Mouse (Mus musculus): ENCODE data around the gene Mast3. TPM values are rescaled to one million over a fixed set of nuclear protein-coding genes. Genes with fewer than 3 reads are reported as not detected.

Mast3 gene
- polyA plus RNA-seq, 1 experiment: 370 TPM

DNA sequence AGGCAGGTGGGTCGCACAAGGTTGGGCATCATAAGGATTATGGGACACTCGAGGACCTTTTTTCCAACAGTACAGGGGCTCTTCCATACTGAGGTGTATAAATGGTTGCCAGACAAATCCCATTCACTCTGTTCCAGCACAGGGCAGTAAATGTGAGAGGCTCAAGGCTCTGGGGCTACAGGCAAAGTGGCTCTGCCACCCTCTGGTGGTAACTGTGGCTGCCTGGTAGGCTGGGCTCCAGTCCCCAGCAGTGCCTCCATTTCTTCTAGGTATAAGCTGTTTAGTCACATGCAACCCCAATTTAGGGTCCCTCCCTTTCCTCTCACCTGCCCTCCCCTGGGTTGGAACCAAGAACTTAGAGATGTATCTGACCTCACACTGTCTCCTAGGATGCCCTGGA lies 9.5 kb downstream of the Mast3 start:
- H3K27me3 ChIP-seq (replicated peaks): no peaks in the 10 kb centered on the region
- peaks cover 99% of the 10 kb centered on the region for H3K4me1 ChIP-seq
- TF ChIP-seq GATA1 (IDR thresholded peaks at IDR 0.05; ENCODE audit: borderline replicate concordance, low read length) (no peak), FLI1 (IDR thresholded peaks at IDR 0.05; ENCODE audit: low read length) (no peak)
- peaks cover 81% of the 10 kb centered on the region for H3K36me3 ChIP-seq (replicated peaks; ENCODE audit: low read length)
- H3K9me3 ChIP-seq: no peaks in the 10 kb centered on the region
- peak overlapping the region; percentile 12 for H3K4me3 ChIP-seq (replicated peaks)

DNA sequence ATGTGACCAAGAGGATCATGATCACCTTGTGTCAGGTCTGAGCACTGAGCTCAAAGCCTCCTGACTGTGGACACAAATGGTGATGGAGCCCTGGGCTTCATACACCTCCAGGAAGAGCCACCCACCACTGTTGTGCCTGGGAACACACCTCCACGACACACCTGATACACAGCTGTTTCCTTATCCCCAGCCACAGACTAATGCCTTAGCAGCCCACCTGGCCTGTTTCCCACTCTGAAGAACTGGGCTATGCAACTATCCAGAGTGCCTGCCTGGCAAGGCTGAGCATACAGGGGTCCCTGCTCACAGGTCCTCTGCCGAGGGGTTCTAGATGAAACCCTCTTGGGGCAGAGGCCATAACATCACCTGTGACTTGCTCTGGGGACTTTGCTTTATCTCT lies 10.6 kb downstream of the Mast3 start:
- peaks cover 99% of the 10 kb centered on the region for H3K4me1 ChIP-seq

DNA sequence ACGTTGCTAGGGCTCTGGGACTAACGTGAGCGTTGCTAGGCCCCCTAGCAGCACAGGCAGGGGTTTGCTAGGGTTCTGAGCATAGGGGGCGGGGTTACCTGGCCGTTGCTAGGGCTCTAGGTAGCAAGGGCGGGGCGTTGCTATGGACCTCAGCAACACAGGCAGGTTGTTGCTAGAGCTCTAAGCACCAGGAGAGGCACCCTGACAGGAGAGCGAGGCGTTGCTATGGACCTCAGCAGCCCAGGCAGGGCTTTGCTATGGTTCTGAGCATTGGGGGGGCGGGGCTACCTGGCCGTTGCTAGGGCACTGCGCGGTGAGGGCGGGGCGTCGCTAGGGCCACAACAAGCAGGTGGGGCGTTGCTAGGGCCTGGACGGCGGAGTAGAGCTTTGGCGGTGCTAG lies 12.2 kb downstream of the Mast3 start:
- Histone ChIP-seq H3K4me1 (peaks cover 97% of the 10 kb centered on the region), H3K9me3 (no peaks in the 10 kb centered on the region), H3K4me3 (replicated peaks) (peak overlapping the region; percentile 92), H3K27me3 (replicated peaks) (no peaks in the 10 kb centered on the region), H3K36me3 (replicated peaks; ENCODE audit: low read length) (peaks cover 81% of the 10 kb centered on the region)
- no peak for TF ChIP-seq GATA1 (IDR thresholded peaks at IDR 0.05; ENCODE audit: borderline replicate concordance, low read length)
- TF ChIP-seq FLI1 (IDR thresholded peaks at IDR 0.05; ENCODE audit: low read length): no peak

More for the DNA sequence above, 10.6 kb downstream of the Mast3 start:
- Histone ChIP-seq H3K4me3 (replicated peaks) (peak overlapping the region; percentile 12), H3K9me3 (no peaks in the 10 kb centered on the region), H3K36me3 (replicated peaks; ENCODE audit: low read length) (peaks cover 81% of the 10 kb centered on the region), H3K27me3 (replicated peaks) (no peaks in the 10 kb centered on the region)
- TF ChIP-seq FLI1 (IDR thresholded peaks at IDR 0.05; ENCODE audit: low read length) (no peak), GATA1 (IDR thresholded peaks at IDR 0.05; ENCODE audit: borderline replicate concordance, low read length) (no peak)

DNA sequence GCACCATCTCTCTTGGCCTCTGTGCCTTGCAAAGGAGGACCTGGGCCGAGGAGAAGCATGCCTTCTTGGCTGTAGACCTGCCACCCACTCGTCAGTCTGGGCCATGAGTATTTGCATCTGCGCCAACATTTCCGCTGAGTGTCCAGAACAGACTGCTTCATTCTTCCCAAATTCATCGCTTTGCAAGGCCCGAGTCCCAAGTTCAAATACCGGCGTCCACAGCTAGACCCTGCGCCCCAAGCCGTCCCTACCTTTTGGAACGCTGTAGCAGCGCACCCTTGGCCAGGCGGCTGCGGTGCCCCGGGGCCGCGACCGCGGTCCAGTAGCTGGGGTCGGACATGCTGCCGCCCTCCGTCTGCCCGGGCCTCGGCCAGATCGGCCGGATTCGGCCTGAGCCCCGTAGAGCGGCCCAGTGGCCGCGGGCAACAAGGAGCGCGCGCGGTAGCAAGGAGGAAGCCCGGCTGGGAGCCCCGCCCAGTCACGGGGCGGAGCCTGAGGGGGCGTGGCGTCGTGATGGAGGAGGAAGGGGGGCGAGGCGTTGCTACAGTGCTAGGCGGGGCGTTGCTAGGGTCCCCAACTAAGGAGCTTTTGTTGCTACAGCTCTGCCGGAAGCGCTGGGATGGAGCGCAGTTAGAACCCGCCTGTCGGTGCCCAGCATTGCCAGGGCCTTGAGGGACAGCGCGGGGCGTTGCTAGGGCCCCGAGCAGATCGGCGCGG lies 12.7 kb downstream of the Mast3 start:
- Histone ChIP-seq H3K36me3 (replicated peaks; ENCODE audit: low read length) (peaks cover 87% of the 10 kb centered on the region), H3K4me3 (replicated peaks) (peak overlapping the region; percentile 92), H3K4me1 (peaks cover 92% of the 10 kb centered on the region)

DNA sequence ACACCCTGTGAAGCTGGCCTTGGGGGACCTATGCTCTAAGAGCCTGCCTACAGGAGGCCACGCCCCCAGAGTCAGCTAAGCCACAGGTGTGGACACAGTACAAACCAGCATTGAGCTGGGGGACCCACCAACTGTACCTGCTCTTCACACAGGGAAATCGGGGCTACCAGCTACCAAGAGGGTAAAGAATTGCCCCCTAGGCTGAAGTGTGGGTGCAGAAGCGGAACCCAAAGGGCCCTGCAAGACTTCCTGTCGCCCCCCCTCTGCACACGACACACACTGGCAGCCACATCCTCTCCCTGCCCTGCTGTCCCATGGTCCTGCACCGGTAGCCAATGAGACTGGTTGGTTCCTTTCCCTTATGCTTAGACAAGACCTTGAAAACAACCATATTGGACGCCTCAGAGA lies 13.6 kb downstream of the Mast3 start:
- peak overlapping the region; percentile 92 for H3K4me3 ChIP-seq (replicated peaks)
- no peaks in the 10 kb centered on the region for H3K27me3 ChIP-seq (replicated peaks)
- peaks cover 84% of the 10 kb centered on the region for H3K4me1 ChIP-seq
- peaks cover 91% of the 10 kb centered on the region for H3K36me3 ChIP-seq (replicated peaks; ENCODE audit: low read length)
- TF ChIP-seq GATA1 (IDR thresholded peaks at IDR 0.05; ENCODE audit: borderline replicate concordance, low read length): no peak
- no peaks in the 10 kb centered on the region for H3K9me3 ChIP-seq

More for the DNA sequence above, 12.7 kb downstream of the Mast3 start:
- Histone ChIP-seq H3K9me3 (no peaks in the 10 kb centered on the region), H3K27me3 (replicated peaks) (no peaks in the 10 kb centered on the region)
- TF ChIP-seq GATA1 (IDR thresholded peaks at IDR 0.05; ENCODE audit: borderline replicate concordance, low read length): no peak
- no peak for TF ChIP-seq FLI1 (IDR thresholded peaks at IDR 0.05; ENCODE audit: low read length)

DNA sequence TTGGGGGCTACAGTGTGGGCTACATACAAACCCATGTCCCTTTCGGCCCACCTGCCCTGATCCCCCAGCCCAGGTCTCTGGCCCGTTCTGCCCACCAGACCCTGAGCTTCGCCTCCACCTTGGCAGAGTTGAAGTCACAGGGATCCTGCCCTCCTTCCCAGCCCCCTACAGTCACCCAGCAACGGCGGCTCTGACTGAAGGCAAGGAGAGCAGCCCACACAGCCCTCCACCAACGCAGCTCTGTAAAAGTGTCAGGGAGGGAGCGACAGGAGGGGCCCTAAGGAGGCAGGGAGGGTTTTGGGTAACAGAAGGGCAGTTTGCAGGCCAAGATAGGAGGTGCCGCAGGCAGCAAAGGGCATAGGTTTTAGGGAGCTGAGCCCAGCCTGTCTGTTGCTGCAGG lies 14.0 kb downstream of the Mast3 start:
- Histone ChIP-seq H3K4me3 (replicated peaks) (peak overlapping the region; percentile 92), H3K36me3 (replicated peaks; ENCODE audit: low read length) (peaks cover 91% of the 10 kb centered on the region), H3K9me3 (no peaks in the 10 kb centered on the region), H3K27me3 (replicated peaks) (no peaks in the 10 kb centered on the region), H3K4me1 (peaks cover 84% of the 10 kb centered on the region)
- TF ChIP-seq GATA1 (IDR thresholded peaks at IDR 0.05; ENCODE audit: borderline replicate concordance, low read length) (no peak), FLI1 (IDR thresholded peaks at IDR 0.05; ENCODE audit: low read length) (no peak)

DNA sequence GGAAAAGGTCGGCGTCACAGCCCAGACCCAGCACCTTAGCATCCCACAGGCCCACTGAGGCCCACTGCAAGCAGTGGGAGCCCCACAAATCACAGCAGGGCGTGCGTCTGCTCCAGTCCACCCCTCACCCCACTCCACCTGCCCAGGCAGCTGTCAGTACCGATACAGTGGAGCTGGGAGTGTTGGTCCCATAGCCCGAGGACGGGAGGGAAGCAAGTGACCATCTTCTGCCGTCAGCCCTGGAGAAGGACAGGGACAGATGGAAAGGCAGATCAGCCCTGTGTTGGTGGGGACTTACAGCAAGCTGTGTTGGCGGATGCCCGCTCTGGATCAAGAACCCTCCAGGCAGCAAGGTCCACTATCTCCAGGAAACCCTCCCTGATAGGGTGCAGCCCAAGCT lies 15.8 kb downstream of the Mast3 start:
- Histone ChIP-seq H3K27me3 (replicated peaks) (no peaks in the 10 kb centered on the region), H3K4me1 (peaks cover 80% of the 10 kb centered on the region), H3K4me3 (replicated peaks) (no peak overlapping the region), H3K36me3 (replicated peaks; ENCODE audit: low read length) (peaks cover 93% of the 10 kb centered on the region), H3K9me3 (no peaks in the 10 kb centered on the region)
- no peak for TF ChIP-seq GATA1 (IDR thresholded peaks at IDR 0.05; ENCODE audit: borderline replicate concordance, low read length)
- no peak for TF ChIP-seq FLI1 (IDR thresholded peaks at IDR 0.05; ENCODE audit: low read length)

- Histone ChIP-seq H3K9me3 (no peaks in the 10 kb centered on the region), H3K36me3 (replicated peaks; ENCODE audit: low read length) (peaks cover 93% of the 10 kb centered on the region), H3K27me3 (replicated peaks) (no peaks in the 10 kb centered on the region), H3K4me1 (peaks cover 74% of the 10 kb centered on the region), H3K4me3 (replicated peaks) (no peak overlapping the region)
- TF ChIP-seq GATA1 (IDR thresholded peaks at IDR 0.05; ENCODE audit: borderline replicate concordance, low read length) (no peak), FLI1 (IDR thresholded peaks at IDR 0.05; ENCODE audit: low read length) (no peak)
Observed at GRCm38 (mm10) chr8:70787941-70788667, 16.8 kb downstream of the Mast3 start.

GRCm38 (mm10) chr8:70787051-70787445 lies 17.8 kb downstream of the Mast3 start:
- TF ChIP-seq FLI1 (IDR thresholded peaks at IDR 0.05; ENCODE audit: low read length): no peak
- TF ChIP-seq GATA1 (IDR thresholded peaks at IDR 0.05; ENCODE audit: borderline replicate concordance, low read length): no peak
- no peaks in the 10 kb centered on the region for H3K9me3 ChIP-seq
- no peaks in the 10 kb centered on the region for H3K27me3 ChIP-seq (replicated peaks)
- H3K4me1 ChIP-seq: peaks cover 64% of the 10 kb centered on the region
- peaks cover 99% of the 10 kb centered on the region for H3K36me3 ChIP-seq (replicated peaks; ENCODE audit: low read length)
- H3K4me3 ChIP-seq (replicated peaks): no peak overlapping the region

Measured in megakaryocyte, embryonic 14.5 days (primary cell).